Mouse (Mus musculus) lung, adult 10 weeks (tissue): ENCODE data around the gene Tmem135. TPM values are rescaled to one million over a fixed set of nuclear protein-coding genes. Genes with fewer than 3 reads are reported as not detected.

Experiments used
- polyA plus RNA-seq: library from polyadenylated mRNA; stranded (reverse); fragments of 350-450 nt; fragmentation: Illumina TruSeq; extraction: RNeasy Lipid Tissue Mini Kit (QIAGEN cat#74804); gene quantifications from one replicate; pipeline ENCODE4 v1.2.3, GENCODE M21; 2014; ENCODE audit warnings: low read depth, low replicate concordance; ENCODE audit not compliant: insufficient read depth

Tmem135 gene
- polyA plus RNA-seq: 13.9 TPM

DNA sequence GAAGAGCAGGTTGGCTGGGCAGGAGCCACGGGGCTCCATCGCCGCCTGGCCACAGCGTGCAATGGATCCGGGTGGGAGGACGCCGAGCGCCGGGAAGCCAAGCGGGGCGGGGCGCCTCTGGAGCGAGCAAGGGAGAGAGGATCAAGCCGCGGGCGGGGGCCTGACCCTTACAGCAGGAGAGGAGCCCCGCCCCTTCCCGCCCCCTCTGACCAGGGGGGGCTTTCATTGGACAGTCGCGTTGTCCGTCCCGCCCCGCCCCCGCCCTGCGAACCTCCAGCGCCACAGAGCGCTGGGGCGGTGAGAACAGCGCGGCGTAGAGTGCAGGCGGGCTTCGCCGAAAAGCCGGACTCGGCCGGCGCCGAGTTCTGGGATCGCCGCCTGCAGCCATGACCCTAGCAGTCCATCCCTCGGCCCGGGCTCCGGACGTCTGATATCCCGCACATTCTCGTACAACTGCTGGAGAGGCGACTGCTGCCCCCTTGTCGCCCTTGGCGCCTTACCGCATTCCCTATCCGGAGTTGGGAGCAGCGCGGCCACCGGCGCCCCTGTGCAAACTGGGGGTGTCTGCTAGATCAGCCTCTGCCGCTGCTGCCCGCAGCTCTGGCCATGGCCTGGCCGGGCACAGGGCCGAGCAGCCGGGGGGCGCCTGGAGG is at the start of gene Tmem135, which contains the start of gene Fzd4:
Gene Tmem135, minus strand, starts transcription at position 142 of the 653 bp plus-strand sequence.
Gene Fzd4, plus strand, starts transcription at position 275 of the 653 bp plus-strand sequence.

Other genes with a start within 250 kb of the Tmem135 start
- 19.6 TPM for gene Fzd4, start 133 bp upstream of the Tmem135 start, polyA plus RNA-seq
- gene Prss23, start 123.0 kb upstream of the Tmem135 start, polyA plus RNA-seq: 74.9 TPM
- 5.5 TPM for gene Me3, start 228.2 kb upstream of the Tmem135 start, polyA plus RNA-seq